In genomic region chr8:123039376-123040109, GRCm38 (mm10) we compare ENCODE assay signal across 8 mouse cellular contexts. TPM values are rescaled to one million over a fixed set of nuclear protein-coding genes. Genes with fewer than 3 reads are reported as not detected.
DNase-seq lines count a peak whose midpoint lies in the region; ATAC-seq and TF ChIP-seq lines count a peak whose summit lies in the region.

No protein-coding gene starts in this region.

- peaks cover 8% of the 10 kb centered on the region for H3K4me1 ChIP-seq in embryonic fibroblast, embryonic 13.5 days (ENCODE audit: control insufficient read depth, insufficient read depth, low read length)
- 0 out of 2 replicates have a peak, but pooled peaks cover 8% of the 10 kb centered on the region for H3K4me1 ChIP-seq in intestine, postnatal 0 days (replicated peaks; ENCODE audit: control insufficient read depth, insufficient read depth, low read length)
- H3K4me1 ChIP-seq in neural tube, embryonic 12.5 days, result peaks cover 36% of the 10 kb centered on the region

- no peaks in the 10 kb centered on the region for H3K9me3 ChIP-seq in intestine, postnatal 0 days (ENCODE audit: control insufficient read depth)
- H3K9me3 ChIP-seq in neural tube, embryonic 12.5 days, result no peaks in the 10 kb centered on the region

- no peak for TF ChIP-seq CTCF in left cerebral cortex, adult 2 months (IDR thresholded peaks at IDR 0.05)
- TF ChIP-seq CTCF in embryonic fibroblast, embryonic 13.5 days (IDR thresholded peaks at IDR 0.05; ENCODE audit: borderline replicate concordance, insufficient read depth, low read length), result no peak
- no peak for TF ChIP-seq CTCF in intestine, postnatal 0 days (IDR thresholded peaks at IDR 0.05; ENCODE audit: low read depth)

- H3K27ac ChIP-seq in left cerebral cortex, adult 2 months, result no peak overlapping the region; the same call in 1 of the 2 replicates
- no peak overlapping the region for H3K27ac ChIP-seq in embryonic fibroblast, embryonic 13.5 days (ENCODE audit: insufficient read depth, low read length)
- no peak overlapping the region for H3K27ac ChIP-seq in intestine, postnatal 0 days (ENCODE audit: low read depth, low read length)
- no peak overlapping the region for H3K27ac ChIP-seq in neural tube, embryonic 12.5 days

- no peaks in the 10 kb centered on the region for H3K36me3 ChIP-seq in intestine, postnatal 0 days (ENCODE audit: control insufficient read depth, insufficient read depth)
- no peaks in the 10 kb centered on the region; the same call in 1 of the 2 replicates for H3K36me3 ChIP-seq in neural tube, embryonic 12.5 days

- H3K9ac ChIP-seq in intestine, postnatal 0 days (ENCODE audit: low read depth, low read length), result no peak overlapping the region
- peak overlapping the region; percentile 99; the same call in 1 of the 2 replicates for H3K9ac ChIP-seq in neural tube, embryonic 12.5 days

- no peaks in the 10 kb centered on the region for H3K27me3 ChIP-seq in intestine, postnatal 0 days (replicated peaks; ENCODE audit: control insufficient read depth, insufficient read depth, low read length)
- no peaks in the 10 kb centered on the region for H3K27me3 ChIP-seq in neural tube, embryonic 12.5 days (replicated peaks)

- intact Hi-C loops in left cerebral cortex, adult 2 months (cut with DNase I), result no loop called here
- intact Hi-C loops in left cerebral cortex, postnatal 25 days (cut with DNase I), result no loop called here

- no peak for DNase-seq in left cerebral cortex, adult 2 months (ENCODE audit: extremely low spot score in 1 of 2, low spot score in 2 of 2)
- no peak for DNase-seq in left cerebral cortex, adult 9 months (ENCODE audit: low spot score in 2 of 2)
- no peak for DNase-seq in B cell, adult 2 months
- no peak for DNase-seq in ovary, adult 18-20 months (ENCODE audit: low spot score)
- DNase-seq in left cerebral cortex, postnatal 25 days (ENCODE audit: low spot score in 2 of 2), result no peak

- peak overlapping the region; percentile 98; the same call in 1 of the 2 replicates for H3K4me3 ChIP-seq in left cerebral cortex, adult 2 months
- H3K4me3 ChIP-seq in embryonic fibroblast, embryonic 13.5 days (ENCODE audit: insufficient read depth, low read length), result peak overlapping the region; percentile 73; the same call in 1 of the 2 replicates
- no peak overlapping the region for H3K4me3 ChIP-seq in intestine, postnatal 0 days (ENCODE audit: low read depth, low read length)
- peak overlapping the region; percentile 11; the same call in 1 of the 2 replicates for H3K4me3 ChIP-seq in neural tube, embryonic 12.5 days

- no peak for TF ChIP-seq POLR2A in embryonic fibroblast, embryonic 13.5 days (IDR thresholded peaks at IDR 0.05; ENCODE audit: low read depth, low read length)

- ATAC-seq in intestine, postnatal 0 days, result no peak
- ATAC-seq in neural tube, embryonic 12.5 days (ENCODE audit: low FRiP score, low read depth), result no peak

- peak overlapping the region; percentile 75 for H3K4me2 ChIP-seq in intestine, postnatal 0 days (replicated peaks; ENCODE audit: low read depth)
- H3K4me2 ChIP-seq in neural tube, embryonic 12.5 days (replicated peaks), result peak overlapping the region; percentile 79

- 51% methylated on average over 11 of the region's 11 CpGs for WGBS in intestine, postnatal 0 days
- 42% methylated on average over 11 of the region's 11 CpGs for WGBS in neural tube, embryonic 12.5 days

RNA-seq across cellular contexts. Expression of gene Ankrd11, which starts 2.5 kb away (rescaled TPM):
- 100 to 1,000 TPM; 161 to 175 TPM for total RNA-seq in left cerebral cortex, adult 2 months (2021)
- polyA plus RNA-seq in embryonic fibroblast, embryonic 13.5 days (2011; ENCODE audit: insufficient read length, low read depth, missing spikeins), result 76.2 and 83.5 TPM in 2 replicates
- 41.2 and 47.9 TPM in 2 replicates for polyA plus RNA-seq in intestine, postnatal 0 days (2015; fragmentation: Nextera tagmentation; extraction: Ambion mirVana)
- polyA plus RNA-seq in neural tube, embryonic 12.5 days (2016; fragmentation: Nextera tagmentation; extraction: Ambion mirVana), result 96.8 and 98.8 TPM in 2 replicates
- total RNA-seq in left cerebral cortex, postnatal 25 days (2021), result 100 to 1,000 TPM; 147 to 152 TPM

RNA-seq across cellular contexts. Expression of gene Spg7, which starts 23.2 kb away (rescaled TPM):
- total RNA-seq in left cerebral cortex, adult 2 months (2021), result 10 to 100 TPM; 66.2 to 68.8 TPM
- 52.4 and 80.7 TPM in 2 replicates for polyA plus RNA-seq in embryonic fibroblast, embryonic 13.5 days (2011; ENCODE audit: insufficient read length, low read depth, missing spikeins)
- polyA plus RNA-seq in intestine, postnatal 0 days (2015; fragmentation: Nextera tagmentation; extraction: Ambion mirVana), result 44.7 and 46.1 TPM in 2 replicates
- 60.0 and 61.0 TPM in 2 replicates for polyA plus RNA-seq in neural tube, embryonic 12.5 days (2016; fragmentation: Nextera tagmentation; extraction: Ambion mirVana)
- total RNA-seq in left cerebral cortex, postnatal 25 days (2021), result 10 to 100 TPM; 64.3 to 68.6 TPM
